Mouse (Mus musculus) forebrain, embryonic 14.5 days (tissue): ENCODE data around the gene Ccnt1. TPM values are rescaled to one million over a fixed set of nuclear protein-coding genes. Genes with fewer than 3 reads are reported as not detected.

ENCODE experiments used
- ATAC-seq: fragments of 200-750 bp; cut with Nextera tagmentation; 2 replicates; pipeline ENCODE4 v1.8.0; 2017; ENCODE audit warnings: mild to moderate bottlenecking, moderate library complexity
- DNase-seq: peaks from one replicate; pipeline ENCODE4 v3.0.0-alpha.2; 2015; ENCODE audit warnings: low spot score
- H3K27ac ChIP-seq: fragments of 300-500 bp; sonication (generic); 2 replicates; pipeline ENCODE4 v1.5.1; 2014; ENCODE audit warnings: low read depth, mild to moderate bottlenecking, control low read depth, low read length, moderate library complexity
- H3K27me3 ChIP-seq: fragments of 300-500 bp; sonication (generic); replicated peaks from 2 replicates; pipeline ENCODE4 v1.6.1; 2014; ENCODE audit warnings: low read length, control low read depth, mixed read lengths; ENCODE audit not compliant: control insufficient read depth, insufficient read depth
- H3K36me3 ChIP-seq: fragments of 300-500 bp; sonication (generic); 2 replicates; pipeline ENCODE4 v1.6.1; 2014; ENCODE audit warnings: low read length, control low read depth; ENCODE audit not compliant: control insufficient read depth, insufficient read depth
- H3K4me1 ChIP-seq: fragments of 300-500 bp; sonication (generic); 2 replicates; pipeline ENCODE4 v1.6.1; 2014; ENCODE audit warnings: antibody characterized with exemption, low read length, control low read depth; ENCODE audit not compliant: control insufficient read depth, insufficient read depth
- H3K4me2 ChIP-seq: fragments of 300-500 bp; sonication (generic); 2 replicates; pipeline ENCODE4 v1.6.1; 2014; ENCODE audit warnings: mild to moderate bottlenecking, control low read depth, low read length
- H3K4me3 ChIP-seq: fragments of 300-500 bp; sonication (generic); 2 replicates; pipeline ENCODE4 v1.5.1; 2014; ENCODE audit warnings: low read depth, low read length, control low read depth
- H3K9ac ChIP-seq: fragments of 300-500 bp; sonication (generic); 2 replicates; pipeline ENCODE4 v1.6.1; 2014; ENCODE audit warnings: mild to moderate bottlenecking, low read length, control low read depth, moderate library complexity
- H3K9me3 ChIP-seq: fragments of 300-500 bp; sonication (generic); replicated peaks from 2 replicates; pipeline ENCODE4 v1.6.1; 2016; ENCODE audit warnings: low read length, control low read depth, mixed read lengths; ENCODE audit not compliant: control insufficient read depth
- WGBS: fragments of 180-500 bp; shearing (Covaris S2); extraction: QIAGEN DNeasy Blood & Tissue Kit; methylation state at CpG from one replicate; pipeline ENCODE4 v1.1.7; 2014; 5-methylcytosine and 5-hydroxymethylcytosine counted together
- polyA plus RNA-seq: library from polyadenylated mRNA; unstranded; fragments of >200 nt; fragmentation: Nextera tagmentation; extraction: Ambion mirVana; gene quantifications from 2 replicates; pipeline ENCODE4 v1.2.1, GENCODE M21; 2014

The Ccnt1 gene
- polyA plus RNA-seq, 1 experiment from 2014 or later = 51.3 TPM

GRCm38 (mm10) chr15:98512232-98512631, 58.5 kb downstream of the Ccnt1 start:
- 77% methylated on average over 8 of the region's 8 CpGs for WGBS
- Histone ChIP-seq H3K36me3 (0 out of 2 replicates have a peak, but pooled peaks cover 5% of the 10 kb centered on the region), H3K4me2 (no peak overlapping the region), H3K9me3 (no peaks in the 10 kb centered on the region), H3K4me3 (no peak overlapping the region), H3K27ac (no peak overlapping the region), H3K9ac (no peak overlapping the region), H3K4me1 (no peaks in the 10 kb centered on the region), H3K27me3 (no peaks in the 10 kb centered on the region)
- ATAC-seq = no peak
- no peak for DNase-seq

DNA sequence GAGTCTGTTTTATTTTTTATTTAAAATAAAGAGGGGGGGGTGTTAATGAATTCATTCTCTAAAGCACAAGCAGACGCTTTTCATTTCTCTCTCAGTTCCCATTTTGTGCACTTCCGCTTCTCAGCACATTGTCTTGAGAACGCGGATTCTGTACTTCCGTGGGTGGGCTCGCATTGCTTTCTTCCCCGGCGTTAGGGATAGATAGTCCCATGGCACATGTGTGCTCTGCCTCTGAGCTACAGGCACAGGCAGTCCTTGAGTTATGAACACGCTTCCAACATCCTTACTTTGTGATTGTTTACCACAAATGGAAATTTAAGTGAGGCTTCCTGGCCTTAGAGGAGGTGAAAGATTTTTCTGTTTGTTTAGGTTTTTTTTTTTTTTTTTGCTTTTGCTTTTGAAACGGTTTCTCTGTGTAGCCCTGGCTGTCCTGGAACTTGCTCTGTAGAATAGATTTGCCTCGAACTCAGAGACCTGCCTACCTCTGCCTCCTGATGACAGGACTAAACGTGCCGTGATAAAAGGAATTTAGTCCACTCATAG, 59.3 kb downstream of the Ccnt1 start:
- 61% methylated on average over 13 of the region's 13 CpGs for WGBS
- Histone ChIP-seq H3K9ac (no peak overlapping the region), H3K4me2 (no peak overlapping the region), H3K27ac (no peak overlapping the region), H3K27me3 (no peaks in the 10 kb centered on the region), H3K36me3 (no peaks in the 10 kb centered on the region), H3K4me3 (no peak overlapping the region), H3K9me3 (no peaks in the 10 kb centered on the region), H3K4me1 (no peaks in the 10 kb centered on the region)
- no peak for DNase-seq
- ATAC-seq = no peak

DNA sequence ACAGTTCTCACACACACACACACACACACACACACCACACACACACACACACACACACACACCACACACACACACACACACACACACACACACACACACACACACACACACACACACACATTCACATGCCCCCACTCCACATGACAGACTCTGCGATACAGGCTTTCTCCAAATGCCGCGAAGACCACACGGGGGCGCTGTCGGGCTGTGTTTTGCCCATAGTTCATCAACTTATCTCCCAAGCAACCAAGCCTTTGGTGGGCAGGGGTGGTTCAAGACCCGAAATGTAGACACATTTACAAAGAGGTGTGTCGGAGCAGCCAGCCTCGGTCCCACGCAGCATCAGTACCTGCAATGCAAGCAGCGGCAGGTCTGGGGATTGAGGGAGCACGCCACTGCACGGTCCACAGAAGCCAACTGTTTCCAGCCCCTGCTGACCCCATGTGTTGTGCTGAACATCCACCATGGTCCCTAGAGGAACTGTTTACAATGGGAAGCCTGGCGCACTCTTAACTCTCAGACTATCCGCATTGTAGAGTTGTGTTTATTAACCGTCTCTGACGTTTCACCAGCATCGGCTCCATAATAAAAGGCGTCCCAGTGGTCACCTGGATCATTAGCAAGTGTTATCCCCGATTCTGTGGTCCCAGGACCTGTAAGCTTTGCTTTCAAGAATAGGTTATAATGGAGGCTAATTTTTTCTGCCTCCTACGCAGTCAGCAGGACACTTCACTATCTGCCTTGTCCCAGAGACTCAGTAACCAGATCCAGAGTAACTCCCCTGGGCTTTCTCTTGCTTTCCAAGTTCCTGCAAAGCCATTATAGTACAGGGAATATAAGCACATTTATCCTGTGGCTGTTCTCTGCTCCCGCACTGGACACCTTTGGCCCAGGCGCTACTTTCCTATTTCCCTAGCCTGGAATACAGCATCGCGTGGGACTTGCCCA, 60.0 kb downstream of the Ccnt1 start:
- Histone ChIP-seq H3K9me3 (no peaks in the 10 kb centered on the region), H3K27me3 (no peaks in the 10 kb centered on the region), H3K4me3 (no peak overlapping the region), H3K36me3 (no peaks in the 10 kb centered on the region), H3K9ac (no peak overlapping the region), H3K4me1 (no peaks in the 10 kb centered on the region), H3K27ac (no peak overlapping the region), H3K4me2 (peak overlapping the region; percentile 37)
- ATAC-seq (0 out of 2 replicates have a peak, but pooled peaks have one; percentile 7), DNase-seq (peak; percentile 82)
- 30% methylated on average over 25 of the region's 25 CpGs for WGBS

DNA sequence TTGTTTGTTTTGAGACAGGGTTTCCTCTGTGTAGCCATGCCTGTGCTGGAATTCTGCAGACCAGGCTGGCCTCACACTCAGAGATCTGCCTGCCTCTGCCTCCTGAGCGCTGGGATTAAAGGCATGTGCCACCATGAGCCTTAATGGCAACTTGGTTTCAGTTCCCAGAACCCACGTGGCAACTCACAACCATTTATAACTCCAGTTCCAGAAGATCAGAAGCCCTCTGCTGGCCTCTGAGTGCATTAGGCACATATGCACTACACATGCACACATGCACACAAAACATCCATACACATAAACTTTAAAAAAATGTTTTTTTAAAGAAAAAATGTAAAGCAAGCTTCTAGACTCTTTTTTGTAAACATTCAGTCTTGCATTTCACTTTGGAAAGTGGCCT, 61.3 kb downstream of the Ccnt1 start:
- no peak for ATAC-seq
- 61% methylated on average over 2 of the region's 2 CpGs for WGBS
- Histone ChIP-seq H3K4me3 (no peak overlapping the region), H3K9ac (no peak overlapping the region), H3K36me3 (no peaks in the 10 kb centered on the region), H3K27me3 (no peaks in the 10 kb centered on the region), H3K4me2 (no peak overlapping the region), H3K9me3 (no peaks in the 10 kb centered on the region), H3K4me1 (no peaks in the 10 kb centered on the region), H3K27ac (no peak overlapping the region)
- DNase-seq = no peak

- no peak for ATAC-seq
- no peaks in the 10 kb centered on the region for H3K27me3 ChIP-seq
- no peaks in the 10 kb centered on the region for H3K4me1 ChIP-seq
- H3K9ac ChIP-seq = no peak overlapping the region
- no peak overlapping the region for H3K4me3 ChIP-seq
- H3K4me2 ChIP-seq = no peak overlapping the region
- no peaks in the 10 kb centered on the region for H3K9me3 ChIP-seq
- 95% methylated on average over 3 of the region's 6 CpGs for WGBS
- no peaks in the 10 kb centered on the region for H3K36me3 ChIP-seq
- no peak for DNase-seq
- H3K27ac ChIP-seq = no peak overlapping the region
These were observed 63.4 kb downstream of the Ccnt1 start for GRCm38 (mm10) chr15:98507321-98507720.

GRCm38 (mm10) chr15:98506253-98506957, 64.3 kb downstream of the Ccnt1 start:
- H3K36me3 ChIP-seq = no peaks in the 10 kb centered on the region
- no peaks in the 10 kb centered on the region for H3K4me1 ChIP-seq
- no peak overlapping the region for H3K4me2 ChIP-seq
- ATAC-seq = no peak
- WGBS = 84% methylated on average over 9 of the region's 9 CpGs
- H3K9me3 ChIP-seq = no peaks in the 10 kb centered on the region
- H3K4me3 ChIP-seq = no peak overlapping the region
- no peaks in the 10 kb centered on the region for H3K27me3 ChIP-seq
- no peak for DNase-seq
- H3K27ac ChIP-seq = no peak overlapping the region
- no peak overlapping the region for H3K9ac ChIP-seq

DNA sequence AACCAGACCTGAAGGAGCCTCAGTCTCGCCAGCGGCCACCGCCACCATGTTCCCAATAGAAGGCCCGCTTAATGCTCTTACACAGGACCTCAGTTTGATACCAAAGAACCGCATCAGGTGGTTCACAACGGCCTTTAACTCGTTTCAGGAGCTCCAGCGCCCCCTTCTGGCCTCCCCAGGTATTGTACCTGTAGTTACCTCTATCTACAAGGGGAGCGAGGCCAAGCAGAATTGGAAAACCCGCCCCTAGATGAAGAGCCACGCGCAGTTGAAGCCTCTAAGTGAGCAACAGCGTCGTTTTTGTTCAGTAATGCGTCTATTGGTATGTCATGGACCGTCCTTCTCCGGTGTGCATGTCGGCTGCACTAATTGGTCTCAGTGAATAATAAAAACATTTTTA, 66.2 kb downstream of the Ccnt1 start:
- Histone ChIP-seq H3K36me3 (no peaks in the 10 kb centered on the region), H3K9ac (no peak overlapping the region), H3K27ac (no peak overlapping the region), H3K27me3 (no peaks in the 10 kb centered on the region), H3K4me3 (no peak overlapping the region), H3K9me3 (no peaks in the 10 kb centered on the region), H3K4me1 (no peaks in the 10 kb centered on the region), H3K4me2 (no peak overlapping the region)
- DNase-seq (peak; percentile 67), ATAC-seq (no peak)
- 11% methylated on average over 18 of the region's 18 CpGs for WGBS

GRCm38 (mm10) chr15:98503317-98503716, 67.4 kb downstream of the Ccnt1 start:
- H3K4me3 ChIP-seq = no peak overlapping the region
- no peaks in the 10 kb centered on the region for H3K36me3 ChIP-seq
- H3K27ac ChIP-seq = no peak overlapping the region
- DNase-seq = no peak
- 94% methylated on average over 3 of the region's 3 CpGs for WGBS
- no peak overlapping the region for H3K9ac ChIP-seq
- H3K9me3 ChIP-seq = no peaks in the 10 kb centered on the region
- no peak for ATAC-seq
- no peaks in the 10 kb centered on the region for H3K27me3 ChIP-seq
- no peaks in the 10 kb centered on the region for H3K4me1 ChIP-seq
- no peak overlapping the region for H3K4me2 ChIP-seq
